Mouse (Mus musculus) heart, adult 18-20 months (tissue): ENCODE data around the gene Slc22a23. TPM values are rescaled to one million over a fixed set of nuclear protein-coding genes. Genes with fewer than 3 reads are reported as not detected.
"Not testable (repeated sequence)": the region's sequence is repeated elsewhere in the genome, so short reads cannot be mapped to it uniquely, and the experiment has no call there.

Source experiments
- DNase-seq, 2 experiments: peaks; one replicate each; pipeline ENCODE4 v3.0.0; 2021 to 2022; ENCODE audit warnings: mixed read lengths in 1 of 2
- long read RNA-seq, 2 experiments: library from polyadenylated mRNA; stranded (forward); transcript quantifications; one replicate each; pipeline ENCODE4 v2.0.0; 2021
- total RNA-seq, 2 experiments: library from RNA; stranded (reverse); gene quantifications; 2 replicates each; pipeline ENCODE4 v1.2.3; 2021

Gene Slc22a23
- 10 to 100 TPM; 10.3 to 13.7 TPM for total RNA-seq
- long read RNA-seq, experiment 1, full-length matches to known transcripts: 2 of 7 reads
- long read RNA-seq, experiment 1, partial matches to known transcripts: 0 of 7 reads
- long read RNA-seq, experiment 1, other reads (novel, unspliced or antisense): 5 of 7 reads
- long read RNA-seq, experiment 2, partial matches to known transcripts: 0 of 1 reads
- long read RNA-seq, experiment 2, other reads (novel, unspliced or antisense): 1 of 1 reads

DNA sequence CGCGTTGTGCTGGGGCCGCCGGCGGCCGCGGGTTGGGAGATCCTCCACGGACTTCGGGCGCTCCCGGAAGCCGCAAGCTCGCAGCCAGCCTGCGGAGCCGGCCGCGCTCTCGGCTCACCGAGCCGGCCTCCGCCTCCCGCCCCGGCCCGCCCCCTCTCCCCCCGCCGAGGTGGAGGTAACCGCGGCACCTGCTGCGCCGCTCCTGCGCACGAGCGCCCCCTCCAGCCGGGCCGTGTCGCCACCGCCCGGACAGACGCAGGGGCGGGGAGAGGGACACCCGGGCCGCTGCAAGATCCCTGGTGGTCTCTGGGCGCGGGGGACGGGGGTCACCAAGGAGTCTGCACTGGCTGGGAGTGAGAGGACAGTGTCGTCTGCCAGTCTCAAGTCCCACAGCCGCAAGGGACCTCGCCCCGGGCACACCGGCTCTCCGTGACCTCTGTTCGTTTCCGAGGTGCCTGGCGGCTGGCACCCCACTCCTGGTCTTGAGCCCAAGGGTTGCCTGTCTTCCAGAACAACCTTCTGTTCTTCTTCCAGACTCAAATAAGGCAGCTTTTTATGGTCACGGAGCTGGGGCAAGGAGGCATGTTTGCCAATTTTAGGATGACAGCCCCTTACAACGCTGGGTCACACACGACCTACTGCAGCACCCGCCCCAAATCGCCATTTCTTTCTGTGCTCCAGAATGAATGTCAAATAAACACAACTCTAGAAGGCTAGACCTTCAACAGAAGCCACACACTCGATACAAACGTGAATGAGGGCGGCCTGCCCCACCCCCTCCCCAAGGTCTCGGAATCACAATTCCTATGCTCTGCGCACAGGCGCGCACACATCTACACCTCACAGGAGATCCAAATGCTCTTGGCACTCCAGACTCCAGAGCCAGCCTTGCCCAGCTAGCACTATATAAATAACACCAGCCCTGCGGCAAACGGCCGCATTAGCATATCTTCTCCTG is at the start of gene Slc22a23:
TSS of gene Slc22a23 (minus strand) at position 55 of the 958 bp plus-strand sequence.
- peak; percentile 75 to 78 for DNase-seq

DNA sequence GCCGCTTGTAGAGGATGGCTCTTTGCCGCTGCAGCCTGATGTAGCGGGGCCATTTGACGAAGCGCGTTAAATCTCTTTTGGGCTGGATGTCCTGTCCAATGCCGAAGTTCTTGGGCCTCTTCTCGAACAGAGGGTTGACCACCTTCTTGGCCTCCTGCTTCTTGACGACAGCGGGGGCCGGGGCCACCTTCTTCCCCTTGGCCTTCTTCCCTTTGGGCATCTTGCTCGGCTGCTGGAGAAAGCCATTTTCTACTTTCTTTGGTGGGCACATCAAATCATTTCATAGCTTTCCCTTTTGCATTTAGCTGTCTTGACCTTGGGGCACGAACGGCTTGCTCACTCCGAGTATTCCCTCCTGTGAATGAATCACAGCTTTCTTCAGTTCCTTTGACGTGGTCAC is 49.3 kb upstream of the Slc22a23 start:
- DNase-seq: not testable (repeated sequence)

DNA sequence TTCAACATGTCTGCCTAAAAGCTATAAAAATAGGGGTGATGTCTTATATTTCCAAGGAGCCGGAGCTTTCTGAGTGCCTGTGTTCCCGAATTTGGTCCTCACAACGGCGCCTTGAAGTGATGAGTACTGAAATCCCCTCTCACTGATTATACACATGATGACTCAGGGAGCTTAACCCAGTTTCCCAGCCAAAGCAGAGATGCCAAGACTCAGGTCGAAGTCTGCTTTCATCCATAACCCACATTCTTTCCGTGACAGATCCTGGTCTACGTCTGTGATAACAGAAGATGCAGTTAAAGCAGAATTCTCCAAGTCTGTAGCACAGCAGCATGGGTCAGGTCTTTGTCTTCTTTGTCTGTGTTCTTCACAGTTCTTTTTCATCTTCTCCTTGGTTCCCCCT is 47.4 kb upstream of the Slc22a23 start:
- DNase-seq: no peak

DNA sequence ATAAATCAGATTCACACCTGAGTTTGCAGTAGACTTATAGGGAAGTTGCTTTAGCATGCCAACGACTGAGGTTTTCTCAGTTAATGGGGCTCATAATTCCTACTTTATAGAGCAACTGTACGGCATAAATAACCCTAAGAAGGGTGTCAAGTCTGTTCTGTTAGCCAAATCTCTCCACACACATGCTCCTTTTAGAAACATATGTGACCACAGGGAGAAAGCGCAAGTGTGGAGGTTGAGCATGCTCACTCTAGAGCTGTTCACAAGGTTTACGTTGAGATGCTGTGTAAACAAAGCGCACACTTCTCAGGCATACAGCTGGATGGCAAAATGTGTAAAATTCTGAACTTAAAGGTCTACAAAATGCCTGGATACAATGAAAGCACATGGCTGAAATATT is 43.2 kb upstream of the Slc22a23 start:
- DNase-seq: no peak

DNA sequence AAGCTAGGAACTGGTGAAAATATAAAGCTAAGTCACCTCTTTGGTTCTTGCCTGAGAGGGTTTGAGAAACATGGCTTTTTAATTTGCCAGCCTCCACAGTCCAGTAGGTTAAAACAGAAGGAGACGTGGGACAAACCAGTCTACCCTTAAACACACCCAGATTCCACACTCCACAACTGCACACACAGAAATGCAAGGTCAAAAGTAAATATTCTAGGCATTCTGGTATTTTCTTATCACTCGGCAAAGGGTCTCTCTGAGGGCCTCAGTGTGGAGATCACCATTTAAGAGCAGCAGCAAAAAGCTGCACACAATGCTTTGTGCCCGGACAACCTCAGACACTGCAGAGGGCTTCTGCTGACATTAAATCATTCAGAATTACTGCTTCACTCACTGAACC is 38.4 kb upstream of the Slc22a23 start:
- DNase-seq: no peak

DNA sequence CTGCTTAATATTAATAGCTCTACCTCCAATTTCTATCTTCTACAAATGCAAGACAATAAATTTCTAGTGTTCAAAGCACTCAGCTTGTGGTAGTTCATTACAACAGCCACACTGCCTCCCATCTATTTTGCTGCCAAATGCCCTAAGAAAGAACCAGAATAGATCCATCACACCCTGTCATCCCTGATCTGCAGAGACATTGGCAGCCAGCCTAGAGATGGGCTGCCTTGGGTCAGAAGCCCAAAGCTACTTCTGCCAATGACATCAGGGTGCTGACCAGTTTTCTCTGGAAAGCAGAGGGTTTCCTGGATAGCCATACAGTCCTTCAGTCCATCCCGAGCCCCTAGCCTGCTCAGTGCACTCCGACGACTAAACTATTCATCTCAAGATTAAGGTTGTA is 33.9 kb upstream of the Slc22a23 start:
- peak in 1 of 2 experiments; percentile 9 for DNase-seq

DNA sequence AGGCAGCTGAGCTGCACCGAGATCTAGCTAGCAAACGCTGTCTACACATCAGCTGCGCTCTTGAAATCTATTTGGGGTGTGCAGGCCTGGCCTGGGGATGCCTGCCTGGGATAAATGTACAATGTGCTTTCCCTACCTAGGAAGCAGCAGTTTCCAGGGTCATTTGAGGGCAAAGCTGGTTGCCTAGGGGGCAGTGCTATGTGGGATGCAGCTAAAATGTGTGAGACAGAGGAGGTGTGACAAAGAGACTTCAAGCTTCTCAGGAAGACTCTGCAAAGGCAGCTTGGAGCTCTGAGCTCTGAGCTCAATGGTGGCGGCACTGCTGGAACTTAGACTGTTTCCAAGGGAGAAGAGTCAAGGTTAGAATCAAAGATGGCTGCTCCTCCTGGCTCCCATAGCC is 30.2 kb upstream of the Slc22a23 start:
- no peak for DNase-seq

DNA sequence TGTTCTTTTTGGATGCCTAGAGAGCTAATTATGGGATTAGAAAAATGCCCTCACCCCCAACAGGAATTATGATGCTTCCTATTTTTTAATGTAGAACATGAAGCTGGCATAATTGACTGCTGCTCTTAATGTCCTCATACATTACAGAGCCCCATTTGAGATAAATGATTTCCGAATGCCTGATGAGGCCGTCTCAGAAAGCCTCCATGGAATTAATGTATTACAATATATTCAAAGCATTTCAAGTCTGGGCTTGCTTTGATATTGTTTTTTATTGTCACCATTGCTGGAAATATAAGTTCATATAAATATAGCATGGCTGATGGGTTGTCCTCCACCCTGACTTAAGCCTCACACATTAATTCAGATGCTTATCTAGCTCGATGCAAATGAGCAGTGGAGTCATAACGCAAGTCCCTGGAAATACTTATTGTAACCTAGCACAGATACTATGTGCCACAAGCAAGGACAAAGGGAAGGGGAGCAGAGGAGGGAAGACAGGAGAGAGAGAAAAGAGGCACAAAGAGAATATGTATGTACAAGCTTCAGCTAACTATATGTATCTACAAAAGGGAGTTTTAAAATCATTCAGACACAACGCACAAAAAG is 28.0 kb upstream of the Slc22a23 start:
- DNase-seq: no peak

DNA sequence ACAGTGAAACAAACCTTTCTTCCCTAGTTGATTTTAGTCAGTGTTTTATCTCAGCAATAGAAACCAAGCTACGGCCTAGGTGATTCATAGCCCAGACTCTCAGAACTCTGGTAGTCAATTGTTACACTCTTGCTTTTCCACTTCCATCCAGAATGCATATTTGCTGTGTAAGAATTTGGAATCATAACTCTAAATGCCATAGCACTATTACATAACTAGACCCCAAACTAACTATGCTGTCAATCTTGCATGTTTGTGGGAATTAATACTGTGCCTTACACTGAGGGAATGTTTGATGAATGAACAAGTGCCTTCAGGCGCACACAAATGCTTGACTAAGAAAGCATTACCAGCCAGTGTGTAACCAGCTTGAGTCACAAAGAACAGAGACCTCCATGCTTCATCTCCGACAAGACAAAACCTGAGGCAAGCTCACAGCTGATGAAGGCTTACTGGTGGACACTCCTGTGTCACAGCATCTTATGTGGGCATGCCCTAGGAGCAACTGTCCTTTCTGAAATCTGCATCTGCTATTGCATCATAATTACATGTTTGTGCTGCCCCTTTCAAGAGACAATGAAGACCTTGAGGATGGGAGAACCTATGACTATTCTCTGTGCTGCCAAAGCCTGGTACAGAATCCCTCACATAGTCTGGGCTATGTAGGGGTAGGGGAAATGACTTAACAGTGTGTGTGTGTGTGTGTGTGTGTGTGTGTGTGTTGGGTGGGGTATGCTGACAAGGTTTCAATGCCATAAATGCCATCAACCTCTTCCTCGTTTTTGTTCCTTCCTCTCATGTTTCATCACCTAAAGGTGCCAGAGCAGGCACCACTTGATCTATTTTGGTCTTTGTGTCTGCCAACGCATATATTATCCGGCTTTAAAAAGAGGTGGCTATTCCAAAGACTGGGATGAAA is 27.2 kb upstream of the Slc22a23 start:
- DNase-seq: no peak

DNA sequence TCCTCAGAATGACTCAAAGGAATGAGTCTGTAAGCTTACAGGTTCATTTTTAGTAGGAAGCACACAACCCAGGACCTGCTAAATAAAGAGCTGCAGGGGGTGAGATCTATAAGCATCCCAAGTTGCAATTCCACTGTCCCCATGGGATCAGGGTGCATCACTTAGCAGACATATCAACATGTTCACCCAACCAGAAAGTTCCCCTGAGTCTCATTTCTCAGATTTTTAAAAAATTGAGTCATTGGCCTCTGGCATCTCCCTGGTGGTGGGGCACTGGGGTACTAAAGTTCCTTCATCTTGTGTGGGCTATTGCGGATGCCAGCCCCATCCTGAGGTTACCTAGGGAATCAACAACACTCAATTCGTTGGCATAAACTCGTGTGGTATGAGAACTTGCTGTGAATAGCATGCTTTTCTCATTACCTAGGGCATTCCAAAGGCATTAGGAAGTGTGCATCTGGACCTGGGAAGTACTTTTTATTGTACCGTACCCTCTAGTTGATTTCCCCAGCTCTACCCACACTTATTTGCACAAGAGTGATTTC is 25.4 kb upstream of the Slc22a23 start:
- no peak for DNase-seq

DNA sequence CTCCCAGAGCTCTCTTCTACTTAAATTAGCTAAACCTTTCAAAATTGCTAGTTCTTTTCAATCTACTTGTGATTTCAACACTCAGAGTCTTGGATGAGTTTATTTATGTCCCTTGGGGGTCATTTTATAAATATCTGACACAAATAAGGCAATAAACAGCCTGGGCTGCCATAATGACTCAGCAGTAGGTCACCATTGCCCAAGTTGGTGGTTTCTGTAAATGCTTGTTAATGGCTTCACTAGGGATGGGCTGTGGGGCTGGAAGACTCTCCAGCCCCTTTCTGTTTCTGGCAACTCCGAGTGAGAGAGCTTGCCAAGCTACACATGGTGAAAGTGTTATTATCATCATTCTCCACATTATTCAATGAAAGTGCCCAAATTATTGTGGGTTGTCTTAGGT is 20.2 kb upstream of the Slc22a23 start:
- DNase-seq: peak in 1 of 2 experiments; percentile 11

DNA sequence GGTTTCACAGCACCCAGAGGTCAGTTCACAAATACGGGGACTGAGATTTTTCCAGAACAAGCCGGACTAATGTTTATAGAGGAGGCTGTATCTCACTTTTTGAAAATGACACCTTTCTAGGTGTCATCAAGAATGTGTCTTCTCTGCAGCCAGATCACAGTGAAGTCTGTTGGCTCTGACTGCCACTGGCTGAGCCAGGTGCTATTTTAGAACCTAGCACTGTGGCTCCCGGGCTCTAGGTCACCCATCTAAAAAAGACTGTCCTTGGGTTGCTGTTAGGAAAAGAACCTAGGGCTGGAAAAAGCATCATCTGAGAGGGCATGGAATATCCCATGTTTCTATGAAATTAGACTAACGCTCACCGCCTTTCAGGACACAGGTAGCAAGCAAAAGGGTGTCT is 10.7 kb upstream of the Slc22a23 start:
- DNase-seq: peak; percentile 49 to 69

DNA sequence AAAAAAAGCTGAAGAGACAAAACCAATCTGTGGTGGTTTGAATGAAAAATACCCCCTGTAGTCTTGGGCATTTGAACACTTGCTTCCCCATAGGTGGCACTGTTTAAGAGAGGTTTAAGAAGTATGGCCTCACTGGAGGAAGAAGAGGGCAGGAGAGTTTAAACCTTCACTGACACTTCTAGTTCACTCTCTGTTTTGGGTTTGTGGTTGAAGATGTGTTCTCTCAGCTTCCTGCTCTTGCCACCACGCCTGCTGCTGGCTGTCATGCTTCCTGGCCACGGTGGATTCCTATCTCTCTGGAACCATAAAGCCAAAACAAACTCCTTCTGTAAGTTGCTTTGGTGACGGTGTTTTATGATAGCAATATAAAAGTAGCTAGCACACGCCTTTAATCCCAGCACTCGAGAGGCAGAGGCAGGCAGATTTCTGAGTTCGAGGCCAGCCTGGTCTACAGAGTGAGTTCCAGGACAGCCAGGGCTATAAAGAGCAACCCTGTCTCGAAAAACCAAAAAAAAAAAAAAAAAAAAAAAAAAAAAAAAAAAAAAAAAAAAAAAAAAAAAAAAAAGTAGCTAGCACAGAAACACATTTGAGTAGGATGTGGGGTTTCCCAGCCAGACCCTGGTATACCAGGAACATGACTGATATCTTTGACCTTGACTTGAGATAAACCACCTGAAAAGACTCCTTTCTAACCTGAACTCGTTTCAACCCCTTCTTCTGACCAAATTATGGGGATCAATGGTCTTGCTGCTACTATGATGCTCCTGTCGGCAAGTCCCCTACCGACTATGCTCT is 10.0 kb upstream of the Slc22a23 start:
- no peak for DNase-seq

DNA sequence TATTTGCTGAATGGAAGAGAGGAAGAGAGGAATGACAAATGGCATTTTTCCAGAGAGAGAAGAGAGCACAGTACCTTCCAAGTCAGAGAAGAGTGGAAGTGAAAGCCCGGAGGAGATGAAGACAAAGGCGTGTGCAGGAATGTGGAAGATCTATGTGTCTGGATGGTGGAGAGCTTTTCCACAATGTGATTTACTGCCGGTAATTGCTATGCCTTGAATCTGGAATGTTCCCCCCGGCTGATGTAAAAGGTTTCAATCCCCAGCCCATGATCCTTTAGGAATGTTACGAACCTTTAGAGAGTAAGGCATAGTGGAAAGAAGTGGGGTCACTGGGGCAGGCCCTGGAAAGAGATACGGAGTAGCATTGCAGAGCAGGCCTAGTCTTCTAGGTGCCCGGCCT is 8.3 kb upstream of the Slc22a23 start:
- DNase-seq: no peak

DNA sequence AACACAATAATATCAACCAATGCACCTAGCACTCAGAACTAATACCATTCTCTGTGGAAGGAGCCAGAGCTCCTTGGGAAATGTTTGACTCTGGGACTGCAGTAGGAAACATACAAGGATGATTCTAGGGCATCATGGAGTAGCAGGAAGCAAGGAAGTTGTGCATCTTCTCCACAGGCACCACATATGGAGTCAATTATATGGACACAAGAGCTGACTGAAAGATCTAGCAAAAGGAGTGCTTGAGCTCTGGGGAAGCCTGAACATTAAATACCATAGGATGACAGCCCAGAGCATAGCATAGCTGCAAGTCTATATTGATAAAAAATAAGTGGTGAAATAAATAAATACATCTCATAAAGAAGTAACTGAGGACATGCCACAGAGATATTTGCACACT is 6.5 kb upstream of the Slc22a23 start:
- no peak for DNase-seq

DNA sequence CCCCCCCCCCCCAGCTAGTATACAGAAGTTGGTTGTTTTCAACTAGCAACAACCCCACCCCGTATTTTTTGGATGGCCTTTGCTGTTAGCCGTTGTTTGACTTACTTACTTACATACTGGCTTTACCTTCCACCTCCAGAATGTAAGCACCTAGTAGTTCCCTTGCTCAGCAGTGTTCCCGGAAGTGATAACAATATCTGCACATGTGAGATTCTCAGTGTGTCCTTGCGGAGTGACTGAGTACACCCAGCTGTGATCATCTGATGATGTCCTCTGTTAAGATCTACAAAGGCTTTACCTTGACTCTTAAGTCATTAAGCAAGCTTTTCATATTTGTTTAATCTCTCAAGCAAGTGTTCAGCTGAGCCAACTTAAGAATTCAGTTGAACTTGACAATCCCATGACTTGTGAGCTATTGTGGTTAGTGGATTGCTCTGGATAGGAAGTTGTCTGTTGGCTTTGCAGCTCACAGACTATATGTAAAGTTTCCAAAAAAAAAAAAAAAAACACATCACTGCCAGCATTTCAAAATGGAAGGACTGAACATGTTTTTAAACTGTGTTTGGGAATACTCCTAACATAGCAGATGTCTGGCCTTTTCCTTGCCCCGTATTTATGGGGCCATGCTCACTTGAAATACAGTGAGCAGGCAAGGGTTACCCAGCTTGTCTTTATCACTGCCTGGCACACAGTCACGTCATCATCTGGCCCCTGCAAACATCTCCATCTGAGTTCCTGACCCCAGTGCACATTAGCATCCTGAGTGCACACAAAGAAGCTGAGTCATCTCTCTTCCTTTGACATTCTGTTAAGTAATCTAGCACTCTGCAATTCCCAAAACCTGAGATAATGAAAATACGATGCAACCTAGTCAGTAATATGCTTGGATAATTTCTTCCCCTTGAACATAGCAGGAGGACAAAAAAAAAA is 3.2 kb upstream of the Slc22a23 start:
- DNase-seq: no peak

DNA sequence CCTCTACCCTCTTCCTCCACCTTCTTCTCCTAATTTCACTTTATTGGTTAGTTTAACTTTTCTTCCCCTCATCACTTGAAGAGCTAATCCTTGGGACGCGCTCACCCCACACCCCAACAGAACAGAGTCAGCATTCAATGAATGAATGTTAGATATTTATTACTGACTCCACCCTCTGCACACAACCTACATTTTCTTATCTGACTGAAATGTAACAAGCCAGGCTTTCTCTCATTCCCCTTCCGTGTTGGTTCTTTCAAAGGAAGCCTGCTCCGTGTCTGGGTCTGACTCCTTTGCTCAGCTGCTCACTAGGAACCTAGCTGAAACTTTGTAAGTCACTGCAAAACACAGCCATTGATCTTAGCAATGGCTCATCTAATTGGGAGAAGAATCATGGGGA is 1.8 kb upstream of the Slc22a23 start:
- no peak for DNase-seq

DNA sequence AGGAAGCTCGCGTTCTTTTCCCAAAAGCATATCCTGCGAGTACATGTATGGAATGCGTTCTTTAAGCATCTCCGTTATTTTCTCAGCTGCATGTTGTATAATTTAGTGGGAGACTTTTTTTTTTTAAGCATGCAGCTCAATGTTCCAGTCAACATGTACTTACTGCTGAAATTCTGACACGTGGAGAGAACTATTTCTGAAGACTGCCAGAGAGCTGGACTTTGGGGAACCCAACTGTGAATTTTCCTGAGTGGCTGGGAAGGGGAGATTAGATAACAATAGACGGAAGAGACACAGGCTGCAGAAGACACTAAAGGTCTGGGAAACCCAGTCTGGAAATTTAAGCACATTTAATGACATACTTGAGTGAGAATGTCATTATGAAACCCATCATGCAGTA is 1.3 kb upstream of the Slc22a23 start:
- DNase-seq: peak in 1 of 2 experiments; percentile 12

DNA sequence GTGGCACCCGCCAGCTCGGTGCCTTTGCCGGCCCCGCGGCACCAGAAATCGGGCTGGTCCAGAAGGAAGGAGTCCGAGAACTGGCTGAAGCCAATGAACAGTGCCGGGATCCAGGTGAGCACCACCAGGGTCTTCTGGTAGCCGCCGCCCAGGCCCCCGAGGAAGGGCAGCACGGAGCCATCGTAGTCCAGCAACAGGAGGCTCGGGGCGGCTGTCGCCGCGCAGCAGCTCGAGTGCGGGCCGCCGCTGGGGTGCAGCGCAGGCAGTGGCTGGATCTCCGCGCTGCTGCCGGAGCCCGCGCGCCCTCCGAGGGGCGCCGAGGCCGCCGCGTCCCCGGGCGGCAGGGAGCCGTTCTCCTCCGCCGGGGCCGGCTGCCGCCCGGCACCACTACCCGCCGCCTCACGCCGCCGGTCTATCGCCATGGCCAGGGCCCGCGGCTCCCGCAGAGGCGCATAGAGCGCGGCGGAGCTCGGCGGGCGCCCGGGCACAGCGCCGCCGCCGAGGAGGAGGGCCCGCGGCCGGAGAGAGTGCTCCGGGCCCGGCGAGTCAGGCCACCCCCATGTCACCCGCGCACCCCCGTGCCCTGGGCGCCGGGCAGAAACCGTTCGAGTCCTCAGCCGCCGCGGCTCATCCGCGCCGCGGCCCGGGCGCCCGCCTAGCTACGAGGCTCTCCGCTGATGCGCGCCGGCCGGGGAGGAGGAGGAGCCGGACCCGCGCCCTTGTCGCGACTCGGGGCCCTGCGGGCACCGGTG is 430 bp downstream of the Slc22a23 start:
- DNase-seq: no peak
